Mouse (Mus musculus) lung, postnatal 25 days (tissue): ENCODE data around the gene Sct.
"Not testable (repeated sequence)": the region's sequence is repeated elsewhere in the genome, so short reads cannot be mapped to it uniquely, and the experiment has no call there.

Experiments used
- DNase-seq: peaks from one replicate; pipeline ENCODE4 v3.0.0; 2022; ENCODE audit warnings: low spot score

Sct gene

GRCm38 (mm10) chr7:141291921-141292582 lies 13.1 kb upstream of the Sct start, which contains the start of gene Drd4:
TSS of gene Drd4 (plus strand) at chr7:141292006.
- no peak for DNase-seq

GRCm38 (mm10) chr7:141288042-141288441 lies 9.1 kb upstream of the Sct start:
- DNase-seq, result no peak

- DNase-seq, result no peak
Observed at GRCm38 (mm10) chr7:141282756-141283155, 3.8 kb upstream of the Sct start.

- no peak for DNase-seq
Observed at GRCm38 (mm10) chr7:141281442-141281841, 2.5 kb upstream of the Sct start.

GRCm38 (mm10) chr7:141277701-141278678 lies 943 bp downstream of the Sct start:
- DNase-seq, result no peak

- no peak for DNase-seq
Observed at GRCm38 (mm10) chr7:141276546-141276945, 2.4 kb downstream of the Sct start, which contains the start of gene Cdhr5. TSS of gene Cdhr5 (minus strand) at chr7:141276786.

- no peak for DNase-seq
Observed at GRCm38 (mm10) chr7:141275356-141275755, 3.6 kb downstream of the Sct start.

GRCm38 (mm10) chr7:141270631-141271030 lies 8.3 kb downstream of the Sct start:
- no peak for DNase-seq

GRCm38 (mm10) chr7:141269273-141269545 lies 9.7 kb downstream of the Sct start:
- DNase-seq, result no peak

- peak; percentile 62 for DNase-seq
Observed at GRCm38 (mm10) chr7:141268466-141269272, 10.3 kb downstream of the Sct start.

- peak; percentile 83 for DNase-seq
Observed at GRCm38 (mm10) chr7:141265739-141266561, 13.0 kb downstream of the Sct start, which contains the start of gene Irf7. TSS of gene Irf7 (minus strand) at chr7:141266481.

- no peak for DNase-seq
Observed at GRCm38 (mm10) chr7:141265411-141265738, 13.6 kb downstream of the Sct start.

GRCm38 (mm10) chr7:141264761-141265410 lies 14.0 kb downstream of the Sct start:
- DNase-seq, result peak; percentile 28

GRCm38 (mm10) chr7:141264041-141264700 lies 14.8 kb downstream of the Sct start:
- DNase-seq, result no peak

GRCm38 (mm10) chr7:141263640-141264039 lies 15.3 kb downstream of the Sct start:
- no peak for DNase-seq

- no peak for DNase-seq
Observed at GRCm38 (mm10) chr7:141261480-141261879, 17.5 kb downstream of the Sct start.

GRCm38 (mm10) chr7:141256159-141256558 lies 22.8 kb downstream of the Sct start:
- DNase-seq, result no peak

GRCm38 (mm10) chr7:141250486-141250885 lies 28.4 kb downstream of the Sct start:
- not testable (repeated sequence) for DNase-seq

GRCm38 (mm10) chr7:141231551-141231950 lies 47.4 kb downstream of the Sct start:
- DNase-seq, result no peak

GRCm38 (mm10) chr7:141231111-141231510 lies 47.8 kb downstream of the Sct start:
- no peak for DNase-seq
